Mouse (Mus musculus) forebrain, embryonic 14.5 days (tissue): Measurements from ENCODE around the gene Rpl38. TPM values are rescaled to one million over a fixed set of nuclear protein-coding genes. Genes with fewer than 3 reads are reported as not detected.

ENCODE experiments used
- polyA plus RNA-seq: library from polyadenylated mRNA; unstranded; fragments of >200 nt; fragmentation: Nextera tagmentation; extraction: Ambion mirVana; gene quantifications from 2 replicates; pipeline ENCODE4 v1.2.1, GENCODE M21; 2014

Rpl38 gene
- polyA plus RNA-seq, 1 experiment from 2014 or later: 915 TPM

Other genes with a start within 250 kb of the Rpl38 start
- 24.0 and 25.2 TPM in 2 replicates for gene Ttyh2, start 6.9 kb downstream of the Rpl38 start, polyA plus RNA-seq
- gene Dnaic2, start 58.9 kb downstream of the Rpl38 start, polyA plus RNA-seq: 2.1 and 3.0 TPM in 2 replicates
- gene Kif19a, start 96.9 kb downstream of the Rpl38 start, polyA plus RNA-seq: 0.23 and 0.34 TPM in 2 replicates
- gene Btbd17, start 127.4 kb downstream of the Rpl38 start, polyA plus RNA-seq: 22.1 and 24.7 TPM in 2 replicates
- gene Gpr142, start 130.4 kb downstream of the Rpl38 start, polyA plus RNA-seq: not detected in 2 replicates
- gene Gprc5c, start 182.6 kb downstream of the Rpl38 start, polyA plus RNA-seq: 4.4 and 5.4 TPM in 2 replicates
- gene Cd300a, start 221.5 kb downstream of the Rpl38 start, polyA plus RNA-seq: 0.73 and 1.0 TPM in 2 replicates